Mouse (Mus musculus) cortical plate, adult 2 months (tissue): ENCODE results near the gene Parp1.

Source experiments
- CTCF ChIP-seq: fragments of 200-500 bp; IDR thresholded peaks from 2 replicates; pipeline ENCODE4 v1.5.1; 2011; ENCODE audit warnings: mild to moderate bottlenecking, control low read depth, low read length; ENCODE audit not compliant: insufficient read depth; ENCODE audit errors: extremely low read depth
- POLR2A ChIP-seq: fragments of 200-500 bp; IDR thresholded peaks from 2 replicates; pipeline ENCODE4 v1.6.1; 2011; ENCODE audit warnings: mild to moderate bottlenecking, low read length, control low read depth; ENCODE audit not compliant: insufficient read depth; ENCODE audit errors: extremely low read depth

- TF ChIP-seq CTCF, result no peak
- TF ChIP-seq POLR2A, result no peak
Measured at GRCm38 (mm10) chr1:180546798-180547750, 21.6 kb upstream of the Parp1 start.
